Mouse (Mus musculus): ENCODE data around the gene Ccdc137. TPM values are rescaled to one million over a fixed set of nuclear protein-coding genes. Genes with fewer than 3 reads are reported as not detected.

Ccdc137 gene
- polyA plus RNA-seq (2012; rRNA removed), result 34.1 and 34.7 TPM in 2 replicates

GRCm38 (mm10) chr11:120457772-120458751 lies at the start of gene Ccdc137, which contains the start of gene Oxld1:
Gene Ccdc137 (plus strand): TSS chr11:120458115.
Gene Oxld1 (minus strand): TSS chr11:120458068.

GRCm38 (mm10) chr11:120437152-120437856 lies 20.6 kb upstream of the Ccdc137 start, which contains the start of gene Nploc4:
Gene Nploc4 (minus strand): TSS chr11:120437708.

GRCm38 (mm10) chr11:120442344-120442743 lies 15.6 kb upstream of the Ccdc137 start, which contains the start of gene Tspan10:
Gene Tspan10 (plus strand): TSS chr11:120442644.

GRCm38 (mm10) chr11:120453306-120453705 lies 4.6 kb upstream of the Ccdc137 start, which contains the start of gene Pde6g:
Gene Pde6g (minus strand): TSS chr11:120453500.

GRCm38 (mm10) chr11:120467051-120467735 lies 9.3 kb downstream of the Ccdc137 start, which contains the start of gene Arl16:
Gene Arl16 (minus strand): TSS chr11:120467607.

GRCm38 (mm10) chr11:120484265-120484981 lies 26.5 kb downstream of the Ccdc137 start, which contains the start of gene Mrpl12:
Gene Mrpl12 (plus strand): TSS chr11:120484613.

GRCm38 (mm10) chr11:120491317-120492023 lies 33.6 kb downstream of the Ccdc137 start, which contains the start of gene Slc25a10:
Gene Slc25a10 (plus strand): TSS chr11:120491840.

Other genes with a start within 250 kb of the Ccdc137 start
- gene Bahcc1, start 225.2 kb upstream of the Ccdc137 start, polyA plus RNA-seq (2012; rRNA removed), result 35.0 and 36.9 TPM in 2 replicates
- 1,737 and 2,132 TPM in 2 replicates for gene Actg1, start 109.6 kb upstream of the Ccdc137 start, polyA plus RNA-seq (2012; rRNA removed)
- 0.54 and 0.64 TPM in 2 replicates for gene Fscn2, start 96.6 kb upstream of the Ccdc137 start, polyA plus RNA-seq (2012; rRNA removed)
- gene Faap100, start 79.4 kb upstream of the Ccdc137 start, polyA plus RNA-seq (2012; rRNA removed), result 84.8 and 87.8 TPM in 2 replicates
- 49.9 and 50.5 TPM in 2 replicates for gene Nploc4, start 20.4 kb upstream of the Ccdc137 start, polyA plus RNA-seq (2012; rRNA removed)
- gene Tspan10, start 15.5 kb upstream of the Ccdc137 start, polyA plus RNA-seq (2012; rRNA removed), result 0.14 TPM in 1 of 2 replicates, not detected in the other
- gene Pde6g, start 4.6 kb upstream of the Ccdc137 start, polyA plus RNA-seq (2012; rRNA removed), result 0.29 and 0.44 TPM in 2 replicates
- gene Oxld1, start within 50 bp of the Ccdc137 start, polyA plus RNA-seq (2012; rRNA removed), result 8.3 and 9.0 TPM in 2 replicates
- gene Arl16, start 9.5 kb downstream of the Ccdc137 start, polyA plus RNA-seq (2012; rRNA removed), result 40.3 and 40.8 TPM in 2 replicates
- gene Mrpl12, start 26.5 kb downstream of the Ccdc137 start, polyA plus RNA-seq (2012; rRNA removed), result 101 and 106 TPM in 2 replicates
- 42.9 and 47.1 TPM in 2 replicates for gene Slc25a10, start 33.7 kb downstream of the Ccdc137 start, polyA plus RNA-seq (2012; rRNA removed)
- gene Gcgr, start 72.6 kb downstream of the Ccdc137 start, polyA plus RNA-seq (2012; rRNA removed), result 0.25 and 1.1 TPM in 2 replicates
- 208 and 216 TPM in 2 replicates for gene Mcrip1, start 91.6 kb downstream of the Ccdc137 start, polyA plus RNA-seq (2012; rRNA removed)
- 0.59 TPM in 1 of 2 replicates, not detected in the other for gene Ppp1r27, start 93.0 kb downstream of the Ccdc137 start, polyA plus RNA-seq (2012; rRNA removed)
- gene P4hb, start 115.1 kb downstream of the Ccdc137 start, polyA plus RNA-seq (2012; rRNA removed), result 209 and 309 TPM in 2 replicates
- gene Arhgdia, start 123.5 kb downstream of the Ccdc137 start, polyA plus RNA-seq (2012; rRNA removed), result 455 and 517 TPM in 2 replicates
- gene Alyref, start 140.2 kb downstream of the Ccdc137 start, polyA plus RNA-seq (2012; rRNA removed), result 136 and 151 TPM in 2 replicates
- 168 and 170 TPM in 2 replicates for gene Anapc11, start 140.3 kb downstream of the Ccdc137 start, polyA plus RNA-seq (2012; rRNA removed)
- gene Npb, start 150.4 kb downstream of the Ccdc137 start, polyA plus RNA-seq (2012; rRNA removed), result 0.73 and 1.2 TPM in 2 replicates
- gene Pcyt2, start 159.8 kb downstream of the Ccdc137 start, polyA plus RNA-seq (2012; rRNA removed), result 272 and 279 TPM in 2 replicates
- 74.5 and 74.8 TPM in 2 replicates for gene Sirt7, start 167.1 kb downstream of the Ccdc137 start, polyA plus RNA-seq (2012; rRNA removed)
- 52.3 and 57.4 TPM in 2 replicates for gene Mafg, start 175.5 kb downstream of the Ccdc137 start, polyA plus RNA-seq (2012; rRNA removed)
- 22.8 and 29.0 TPM in 2 replicates for gene Pycr1, start 185.7 kb downstream of the Ccdc137 start, polyA plus RNA-seq (2012; rRNA removed)
- 0.11 and 0.58 TPM in 2 replicates for gene Myadml2, start 190.0 kb downstream of the Ccdc137 start, polyA plus RNA-seq (2012; rRNA removed)
- 1.9 and 3.2 TPM in 2 replicates for gene Notum, start 203.1 kb downstream of the Ccdc137 start, polyA plus RNA-seq (2012; rRNA removed)
- gene Aspscr1, start 214.9 kb downstream of the Ccdc137 start, polyA plus RNA-seq (2012; rRNA removed), result 88.0 and 94.4 TPM in 2 replicates